Mouse (Mus musculus) limb, embryonic 11.5 days (tissue): ENCODE data around the gene Klhdc3. TPM values are rescaled to one million over a fixed set of nuclear protein-coding genes. Genes with fewer than 3 reads are reported as not detected.
A peak's percentile ranks its signal among the peaks of the same experiment; 100 is the strongest.

ENCODE experiments used
- ATAC-seq: fragments of 200-750 bp; cut with Nextera tagmentation; 2 replicates; pipeline ENCODE4 v1.8.0; 2017; ENCODE audit warnings: low read depth; ENCODE audit not compliant: insufficient number of reproducible peaks, low FRiP score, low TSS enrichment
- DNase-seq: peaks from one replicate; pipeline ENCODE4 v3.0.0-alpha.2; 2015; ENCODE audit warnings: low spot score
- H3K27ac ChIP-seq: fragments of 300-500 bp; sonication (generic); replicated peaks from 2 replicates; pipeline ENCODE4 v1.5.1; 2014; ENCODE audit warnings: low read depth, mild to moderate bottlenecking, low read length
- H3K27me3 ChIP-seq: fragments of 300-500 bp; sonication (generic); 2 replicates; pipeline ENCODE4 v1.6.1; 2014; ENCODE audit warnings: mild to moderate bottlenecking, low read length, mixed read lengths; ENCODE audit not compliant: control insufficient read depth, insufficient read depth
- H3K36me3 ChIP-seq: fragments of 300-500 bp; sonication (generic); 2 replicates; pipeline ENCODE4 v1.6.1; 2014; ENCODE audit warnings: mild to moderate bottlenecking, low read length, moderate library complexity, mixed read lengths; ENCODE audit not compliant: control insufficient read depth, insufficient read depth
- H3K4me1 ChIP-seq: fragments of 300-500 bp; sonication (generic); 2 replicates; pipeline ENCODE4 v1.6.1; 2014; ENCODE audit warnings: low read length, mixed read lengths; ENCODE audit not compliant: control insufficient read depth, insufficient read depth
- H3K4me2 ChIP-seq: fragments of 300-500 bp; sonication (generic); 2 replicates; pipeline ENCODE4 v1.6.1; 2014; ENCODE audit warnings: low read depth, mild to moderate bottlenecking, moderate library complexity; ENCODE audit not compliant: severe bottlenecking
- H3K4me3 ChIP-seq: fragments of 300-500 bp; sonication (generic); 2 replicates; pipeline ENCODE4 v1.5.1; 2014; ENCODE audit warnings: low read depth, low read length
- H3K9ac ChIP-seq: fragments of 300-500 bp; sonication (generic); 2 replicates; pipeline ENCODE4 v1.6.1; 2014; ENCODE audit warnings: mild to moderate bottlenecking, low read length
- H3K9me3 ChIP-seq: fragments of 300-500 bp; sonication (generic); 2 replicates; pipeline ENCODE4 v1.6.1; 2016; ENCODE audit warnings: low read length; ENCODE audit not compliant: control insufficient read depth
- WGBS: fragments of 180-500 bp; shearing (Covaris S2); extraction: QIAGEN DNeasy Blood & Tissue Kit; methylation state at CpG from one replicate; pipeline ENCODE4 v1.1.7; 2014; 5-methylcytosine and 5-hydroxymethylcytosine counted together
- polyA plus RNA-seq: library from polyadenylated mRNA; unstranded; fragments of >200 nt; fragmentation: Nextera tagmentation; extraction: Ambion mirVana; gene quantifications from 2 replicates; pipeline ENCODE4 v1.2.1, GENCODE M21; 2014

The Klhdc3 gene
- polyA plus RNA-seq, 1 experiment from 2014 or later, result 117 TPM

DNA sequence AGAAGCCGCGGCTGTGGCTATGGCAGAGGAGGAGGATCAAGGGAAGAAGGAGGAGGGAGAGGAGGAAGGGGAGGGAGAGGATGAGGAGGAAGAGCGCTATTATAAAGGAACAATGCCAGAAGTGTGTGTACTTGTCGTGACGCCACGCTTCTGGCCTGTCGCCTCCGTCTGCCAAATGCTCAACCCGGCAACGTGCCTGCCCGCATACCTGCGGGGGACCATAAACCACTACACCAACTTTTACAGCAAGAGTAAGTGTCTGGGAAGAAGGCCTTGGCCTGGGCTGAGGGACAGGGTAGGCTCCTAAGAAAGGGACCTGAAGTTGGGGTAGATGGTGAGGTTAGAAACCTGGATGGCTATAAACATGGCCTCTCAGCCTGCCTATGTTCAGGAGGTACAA is 18.7 kb downstream of the Klhdc3 start:
- Histone ChIP-seq H3K27me3 (no peaks in the 10 kb centered on the region), H3K9me3 (no peaks in the 10 kb centered on the region), H3K4me3 (no peak overlapping the region), H3K4me1 (no peaks in the 10 kb centered on the region), H3K36me3 (peaks cover 55% of the 10 kb centered on the region), H3K9ac (no peak overlapping the region), H3K4me2 (no peak overlapping the region), H3K27ac (no peak overlapping the region)
- ATAC-seq (no peak), DNase-seq (no peak)
- WGBS, result 92% methylated on average over 12 of the region's 12 CpGs

DNA sequence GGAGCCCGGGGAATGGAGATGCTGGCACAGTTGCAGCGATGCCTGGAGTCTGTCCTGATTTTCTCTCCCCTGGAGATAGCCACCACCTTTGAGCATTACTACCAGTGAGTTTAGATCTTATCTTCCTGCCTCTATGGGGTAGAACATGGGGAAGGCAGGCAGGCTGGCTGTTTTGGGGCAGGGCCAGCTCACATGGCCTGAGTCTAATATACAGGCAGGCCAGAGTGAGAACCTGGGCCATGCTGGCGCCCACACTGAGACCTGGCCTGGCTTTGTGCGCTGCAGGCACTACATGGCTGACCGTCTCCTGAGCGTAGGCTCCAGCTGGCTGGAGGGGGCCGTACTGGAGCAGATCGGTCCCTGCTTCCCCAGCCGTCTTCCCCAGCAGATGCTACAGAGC is 19.4 kb downstream of the Klhdc3 start:
- no peak overlapping the region for H3K27ac ChIP-seq
- H3K4me1 ChIP-seq, result no peaks in the 10 kb centered on the region
- no peak overlapping the region for H3K4me2 ChIP-seq
- no peaks in the 10 kb centered on the region for H3K27me3 ChIP-seq
- H3K9me3 ChIP-seq, result no peaks in the 10 kb centered on the region
- H3K36me3 ChIP-seq, result peaks cover 57% of the 10 kb centered on the region
- WGBS, result 90% methylated on average over 9 of the region's 9 CpGs
- no peak overlapping the region for H3K4me3 ChIP-seq
- no peak overlapping the region for H3K9ac ChIP-seq
- DNase-seq (no peak), ATAC-seq (no peak)

DNA sequence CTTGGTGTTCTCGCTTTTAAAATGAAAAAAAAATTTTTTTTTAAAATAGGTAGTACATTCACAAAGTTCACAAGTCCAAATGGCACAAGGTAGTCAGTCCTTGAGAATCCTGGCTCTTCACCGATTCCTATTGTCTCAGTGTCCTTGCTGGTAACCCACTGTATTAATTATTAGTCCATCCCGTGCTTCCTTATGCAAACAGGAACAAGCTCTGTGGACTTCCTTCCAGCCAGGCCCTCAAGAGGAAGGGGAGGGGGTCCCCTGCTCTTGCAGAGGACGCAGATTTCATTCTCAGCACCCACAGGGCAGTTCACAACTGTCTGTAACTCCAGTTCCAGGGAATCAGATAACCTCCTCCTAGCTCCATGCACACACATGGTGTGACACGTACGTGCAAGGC is 24.7 kb downstream of the Klhdc3 start:
- Histone ChIP-seq H3K36me3 (peaks cover 56% of the 10 kb centered on the region), H3K9ac (no peak overlapping the region; the same call in 1 of the 2 replicates), H3K27ac (no peak overlapping the region), H3K27me3 (no peaks in the 10 kb centered on the region), H3K4me3 (no peak overlapping the region), H3K9me3 (no peaks in the 10 kb centered on the region), H3K4me2 (no peak overlapping the region), H3K4me1 (peaks cover 9% of the 10 kb centered on the region)
- no peak for ATAC-seq
- no peak for DNase-seq
- 71% methylated on average over 6 of the region's 6 CpGs for WGBS

DNA sequence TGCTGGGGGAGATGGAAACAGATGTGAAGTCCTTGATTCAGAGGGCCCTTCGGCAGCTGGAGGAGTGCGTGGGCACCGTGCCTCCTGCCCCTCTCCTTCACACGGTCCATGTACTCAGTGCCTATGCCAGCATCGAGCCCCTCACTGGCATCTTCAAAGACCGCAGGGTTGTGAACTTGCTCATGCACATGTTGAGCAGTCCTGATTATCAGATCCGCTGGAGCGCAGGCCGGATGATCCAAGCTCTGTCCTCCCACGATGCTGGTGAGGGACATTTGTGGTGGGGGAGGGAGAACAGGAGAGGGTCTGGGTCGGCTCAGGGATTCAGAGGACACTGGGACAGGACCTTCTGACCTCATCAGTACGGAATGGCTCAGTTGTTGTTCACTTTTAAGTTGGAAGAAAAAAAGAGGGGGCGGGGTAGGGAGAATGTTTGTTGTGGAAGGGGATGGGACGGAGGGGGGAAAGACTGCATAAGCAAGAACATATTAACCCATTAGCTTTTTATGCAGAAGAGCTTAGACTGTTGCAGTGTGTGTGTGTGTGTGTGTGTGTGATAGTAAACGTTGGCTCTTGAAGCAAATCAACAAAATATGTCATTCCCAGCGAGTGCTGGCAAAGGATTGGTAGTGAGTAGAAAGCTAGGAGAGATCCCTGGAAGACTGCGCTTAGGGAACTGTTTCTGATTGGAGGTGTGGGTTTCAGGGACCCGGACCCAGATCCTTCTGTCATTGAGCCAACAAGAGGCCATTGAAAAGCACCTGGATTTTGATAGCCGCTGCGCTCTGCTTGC is 28.8 kb downstream of the Klhdc3 start:
- H3K27ac ChIP-seq, result no peak overlapping the region
- no peak for ATAC-seq
- no peak for DNase-seq
- H3K4me2 ChIP-seq, result peak overlapping the region; percentile 89
- H3K9me3 ChIP-seq, result no peaks in the 10 kb centered on the region
- peaks cover 14% of the 10 kb centered on the region for H3K4me1 ChIP-seq
- peak overlapping the region; percentile 66 for H3K4me3 ChIP-seq
- 73% methylated on average over 20 of the region's 20 CpGs for WGBS
- peaks cover 30% of the 10 kb centered on the region for H3K36me3 ChIP-seq
- no peaks in the 10 kb centered on the region for H3K27me3 ChIP-seq
- peak overlapping the region; percentile 81 for H3K9ac ChIP-seq

DNA sequence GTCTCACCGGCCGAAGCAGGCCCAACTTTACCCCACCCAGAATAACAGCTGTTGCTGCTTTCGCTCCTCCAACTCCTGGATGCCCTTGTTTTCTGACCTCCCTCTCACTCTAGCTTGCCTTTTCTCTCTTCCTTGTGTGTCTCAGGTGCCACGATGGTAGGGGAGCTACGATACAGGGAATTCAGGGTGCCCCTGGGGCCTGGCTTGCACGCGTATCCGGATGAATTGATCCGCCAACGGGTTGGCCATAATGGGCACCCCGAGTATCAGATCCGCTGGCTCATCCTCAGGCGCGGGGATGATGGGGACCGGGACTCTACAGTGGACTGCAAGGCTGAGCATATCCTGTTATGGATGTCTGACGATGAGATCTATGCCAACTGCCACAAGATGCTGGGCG is 29.4 kb downstream of the Klhdc3 start:
- WGBS, result 79% methylated on average over 17 of the region's 17 CpGs
- H3K4me2 ChIP-seq, result peak overlapping the region; percentile 89
- peak overlapping the region; percentile 82; the same call in 1 of the 2 replicates for H3K27ac ChIP-seq
- H3K27me3 ChIP-seq, result no peaks in the 10 kb centered on the region
- peaks cover 18% of the 10 kb centered on the region for H3K4me1 ChIP-seq
- peak overlapping the region; percentile 66 for H3K4me3 ChIP-seq
- peaks cover 25% of the 10 kb centered on the region for H3K36me3 ChIP-seq
- ATAC-seq (no peak), DNase-seq (no peak)
- peak overlapping the region; percentile 81 for H3K9ac ChIP-seq
- H3K9me3 ChIP-seq, result no peaks in the 10 kb centered on the region

DNA sequence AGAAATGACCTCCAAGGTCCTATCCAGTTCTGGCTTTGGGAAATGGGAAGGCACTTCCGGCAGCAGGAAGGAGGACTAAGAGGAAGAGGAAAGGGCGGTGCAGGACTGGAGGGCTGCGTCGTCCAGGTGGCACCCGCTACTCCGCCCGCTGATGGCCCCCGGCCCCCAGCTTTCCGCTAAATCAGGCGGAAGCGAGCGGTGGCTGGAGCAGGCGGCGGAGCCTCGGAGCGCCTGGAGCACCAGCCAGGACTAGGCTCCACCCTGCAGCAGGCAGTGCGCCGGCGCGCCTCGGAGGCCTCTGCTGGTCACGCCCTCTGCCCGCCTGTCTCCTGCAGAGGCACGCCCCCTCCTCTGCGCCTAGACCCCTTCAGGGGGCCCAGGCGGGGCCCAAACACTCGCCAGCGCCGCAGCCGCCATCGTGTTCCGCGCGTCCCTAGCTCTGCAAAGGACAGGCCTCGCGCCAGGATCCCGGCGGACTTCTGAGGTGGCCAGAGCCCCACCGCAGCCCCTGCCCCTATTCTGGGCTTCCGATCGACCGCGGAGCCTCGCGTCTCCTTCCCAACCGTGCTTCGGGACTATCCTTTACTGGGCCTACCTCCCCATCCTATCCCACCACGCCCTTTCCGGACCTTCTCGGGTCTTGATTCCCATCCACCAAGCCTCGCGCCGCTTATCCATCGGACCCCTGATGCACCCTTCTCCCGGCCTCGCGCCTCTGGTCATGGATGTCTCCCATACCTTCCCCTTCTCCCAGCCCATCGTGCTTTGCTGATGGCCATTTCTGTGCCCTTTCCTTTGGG is 30.3 kb downstream of the Klhdc3 start, which contains the start of gene Cul7:
Gene Cul7 (plus strand): TSS at position 106 of the 800 bp plus-strand sequence.
- H3K4me2 ChIP-seq, result peak within 1 kb of the TSS; percentile 89
- H3K27ac ChIP-seq, result peak within 1 kb of the TSS; percentile 82
- H3K9ac ChIP-seq, result peak within 1 kb of the TSS; percentile 81
- peaks cover 20% of the 10 kb centered on the region for H3K36me3 ChIP-seq
- WGBS, result under 1% methylated on average over 55 of the region's 58 CpGs
- ATAC-seq (peak; percentile 92), DNase-seq (peak; percentile 94)
- H3K4me1 ChIP-seq, result peaks cover 18% of the 10 kb centered on the region
- no peaks in the 10 kb centered on the region for H3K27me3 ChIP-seq
- peak within 1 kb of the TSS; percentile 66 for H3K4me3 ChIP-seq
- no peaks in the 10 kb centered on the region for H3K9me3 ChIP-seq

DNA sequence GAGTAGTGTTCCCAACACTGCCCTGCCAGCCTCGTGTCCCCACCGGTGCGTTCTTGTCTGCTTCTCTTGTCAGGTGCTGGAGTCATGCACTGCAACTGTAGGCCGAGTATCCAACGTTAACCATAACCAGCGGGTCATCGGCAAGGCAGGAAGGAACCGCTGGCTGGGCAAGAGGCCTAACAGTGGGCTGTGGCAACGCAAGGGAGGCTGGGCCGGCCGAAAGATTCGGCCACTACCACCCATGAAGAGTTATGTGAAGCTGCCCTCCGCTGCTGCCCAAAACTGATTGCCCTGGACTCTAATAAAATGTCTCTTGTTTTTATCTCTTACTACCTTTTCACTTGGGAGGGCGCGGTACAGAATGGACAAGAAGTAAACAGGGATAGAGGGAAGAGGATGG is 30.9 kb downstream of the Klhdc3 start:
- WGBS, result 42% methylated on average over 15 of the region's 15 CpGs
- DNase-seq, result peak; percentile 38

DNA sequence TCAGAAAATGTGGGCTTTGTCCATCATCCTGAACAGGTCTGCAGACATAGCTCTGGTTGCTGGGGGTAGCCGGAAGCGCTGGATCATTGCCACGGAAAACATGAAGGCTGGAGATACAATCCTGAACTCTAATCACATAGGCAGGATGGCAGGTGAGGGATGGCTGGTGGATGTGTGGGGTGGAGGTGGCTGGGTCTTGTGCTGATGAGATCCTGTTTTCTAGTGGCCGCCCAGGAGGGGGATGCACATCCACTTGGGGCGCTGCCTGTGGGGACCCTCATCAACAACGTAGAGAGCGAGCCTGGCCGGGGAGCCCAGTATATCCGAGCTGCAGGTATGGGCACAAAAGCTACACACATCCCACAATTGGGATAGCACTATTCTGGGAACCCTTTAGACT is 32.3 kb downstream of the Klhdc3 start:
- Histone ChIP-seq H3K36me3 (peaks cover 6% of the 10 kb centered on the region; the same call in 1 of the 2 replicates), H3K9me3 (no peaks in the 10 kb centered on the region), H3K27ac (no peak overlapping the region), H3K27me3 (no peaks in the 10 kb centered on the region), H3K4me2 (no peak overlapping the region), H3K9ac (no peak overlapping the region), H3K4me3 (no peak overlapping the region), H3K4me1 (peaks cover 21% of the 10 kb centered on the region)
- WGBS, result 91% methylated on average over 9 of the region's 9 CpGs
- ATAC-seq, result no peak
- DNase-seq, result no peak

More for the DNA sequence above, 30.9 kb downstream of the Klhdc3 start:
- no peaks in the 10 kb centered on the region for H3K27me3 ChIP-seq
- peaks cover 18% of the 10 kb centered on the region for H3K36me3 ChIP-seq
- H3K27ac ChIP-seq, result peak overlapping the region; percentile 82
- no peak for ATAC-seq
- H3K4me3 ChIP-seq, result peak overlapping the region; percentile 66
- H3K9ac ChIP-seq, result peak overlapping the region; percentile 81
- peak overlapping the region; percentile 89 for H3K4me2 ChIP-seq
- peaks cover 18% of the 10 kb centered on the region for H3K4me1 ChIP-seq
- no peaks in the 10 kb centered on the region for H3K9me3 ChIP-seq
